Mouse (Mus musculus) MEL (cell line): ENCODE measurements at regions not wholly inside any gene's neighbourhood (a gene's known extent, or its start where the extent isn't known, plus 50 kb on each side); places are given as distances from the start of the nearest gene placed in this dataset.

Source experiments
- DNase-seq: peaks from one replicate; pipeline ENCODE4 v3.0.0; 2011; ENCODE audit warnings: low read depth, low spot score
- H3K27ac ChIP-seq: 2 replicates; pipeline ENCODE4 v1.5.1; 2012; ENCODE audit warnings: low read depth, mild to moderate bottlenecking, control low read depth, low read length, moderate library complexity; ENCODE audit not compliant: control insufficient read depth
- H3K27me3 ChIP-seq, 2 experiments: fragments of 150-350 bp in 1 of 2; sonication (generic) in 1 of 2; 2 replicates each; pipeline ENCODE4 v1.6.1; 2012; ENCODE audit warnings: low read length in 2 of 2, mild to moderate bottlenecking in 2 of 2, improper control_type of control experiment in 1 of 2, moderate library complexity in 1 of 2; ENCODE audit not compliant: insufficient read depth in 2 of 2, control insufficient read depth in 1 of 2
- H3K36me3 ChIP-seq, 2 experiments: 2 replicates each; pipeline ENCODE4 v1.6.1; 2012 to 2014; ENCODE audit warnings: low read length in 2 of 2, improper control_type of control experiment in 1 of 2, inconsistent platforms in 1 of 2, mild to moderate bottlenecking in 1 of 2; ENCODE audit not compliant: insufficient read depth in 2 of 2, control insufficient read depth in 1 of 2
- H3K4me1 ChIP-seq, 2 experiments: fragments of 150-350 bp in 1 of 2; sonication (generic) in 1 of 2; 2 replicates each; pipeline ENCODE4 v1.6.1; 2012; ENCODE audit warnings: low read length in 2 of 2, improper control_type of control experiment in 1 of 2, mild to moderate bottlenecking in 1 of 2; ENCODE audit not compliant: insufficient read depth in 2 of 2, control insufficient read depth in 1 of 2
- H3K4me3 ChIP-seq, 2 experiments: fragments of 150-350 bp in 1 of 2; sonication (generic) in 1 of 2; 2 replicates each; pipeline ENCODE4 v1.5.1; 2012; ENCODE audit warnings: low read depth in 2 of 2, low read length in 2 of 2, mild to moderate bottlenecking in 2 of 2, moderate library complexity in 2 of 2, control low read depth in 1 of 2, improper control_type of control experiment in 1 of 2; ENCODE audit not compliant: control insufficient read depth in 1 of 2, insufficient read depth in 1 of 2
- H3K79me2 ChIP-seq: 2 replicates; pipeline ENCODE4 v1.6.1; 2012; ENCODE audit warnings: mild to moderate bottlenecking, low read length, moderate library complexity; ENCODE audit not compliant: control insufficient read depth, poor library complexity, insufficient read depth
- H3K9ac ChIP-seq: 2 replicates; pipeline ENCODE4 v1.6.1; 2012; ENCODE audit warnings: low read depth, mild to moderate bottlenecking, control low read depth, low read length, moderate library complexity; ENCODE audit not compliant: control insufficient read depth, poor library complexity, severe bottlenecking
- H3K9me3 ChIP-seq: fragments of 150-350 bp; sonication (generic); replicated peaks from 2 replicates; pipeline ENCODE4 v1.6.1; 2012; ENCODE audit warnings: mild to moderate bottlenecking, low read length, improper control_type of control experiment, moderate library complexity; ENCODE audit not compliant: insufficient read depth
- BHLHE40 ChIP-seq: IDR thresholded peaks from 2 replicates; pipeline ENCODE4 v1.6.1; 2012; ENCODE audit warnings: low read depth, mild to moderate bottlenecking, inconsistent platforms, low read length, improper control_type of control experiment, borderline replicate concordance
- ELF1 ChIP-seq: IDR thresholded peaks from 2 replicates; pipeline ENCODE4 v1.6.1; 2014; ENCODE audit warnings: low read depth, mild to moderate bottlenecking, inconsistent platforms, low read length, improper control_type of control experiment, moderate library complexity
- ETS1 ChIP-seq: IDR thresholded peaks from 2 replicates; pipeline ENCODE4 v1.6.1; 2012; ENCODE audit warnings: low read depth, mild to moderate bottlenecking, inconsistent platforms, low read length, improper control_type of control experiment, moderate library complexity
- GABPA ChIP-seq: IDR thresholded peaks from 2 replicates; pipeline ENCODE4 v1.6.1; 2012; ENCODE audit warnings: low read depth, mild to moderate bottlenecking, inconsistent platforms, low read length, improper control_type of control experiment, moderate library complexity
- GATA1 ChIP-seq: IDR thresholded peaks from 2 replicates; pipeline ENCODE4 v1.6.1; 2011; ENCODE audit warnings: low read depth, low read length, improper control_type of control experiment
- JUND ChIP-seq: IDR thresholded peaks from 2 replicates; pipeline ENCODE4 v1.6.1; 2011; ENCODE audit warnings: low read depth, mild to moderate bottlenecking, improper control_type of control experiment, low read length
- MEF2A ChIP-seq: IDR thresholded peaks from 2 replicates; pipeline ENCODE4 v1.6.1; 2014; ENCODE audit warnings: low read depth, mild to moderate bottlenecking, inconsistent platforms, low read length, improper control_type of control experiment; ENCODE audit not compliant: poor library complexity, insufficient replicate concordance, severe bottlenecking; ENCODE audit errors: extremely low read depth
- MXI1 ChIP-seq: IDR thresholded peaks from 2 replicates; pipeline ENCODE4 v1.6.1; 2011; ENCODE audit warnings: mild to moderate bottlenecking, low read depth, low read length, improper control_type of control experiment
- NELFE ChIP-seq: IDR thresholded peaks from 2 replicates; pipeline ENCODE4 v1.6.1; 2011; ENCODE audit warnings: low read depth, low read length, improper control_type of control experiment
- NRF1 ChIP-seq: IDR thresholded peaks from 2 replicates; pipeline ENCODE4 v1.6.1; 2014; ENCODE audit warnings: low read depth, mild to moderate bottlenecking, inconsistent platforms, low read length, improper control_type of control experiment, moderate library complexity; ENCODE audit not compliant: poor library complexity, insufficient read depth, severe bottlenecking
- RAD21 ChIP-seq: IDR thresholded peaks from 2 replicates; pipeline ENCODE4 v1.6.1; 2011; ENCODE audit warnings: mild to moderate bottlenecking, low read depth, low read length, improper control_type of control experiment
- RCOR1 ChIP-seq: IDR thresholded peaks from 2 replicates; pipeline ENCODE4 v1.6.1; 2012; ENCODE audit warnings: low read depth, mild to moderate bottlenecking, inconsistent platforms, low read length, improper control_type of control experiment
- SIN3A ChIP-seq: IDR thresholded peaks from 2 replicates; pipeline ENCODE4 v1.6.1; 2012; ENCODE audit warnings: low read length, improper control_type of control experiment, inconsistent platforms
- SMC3 ChIP-seq: IDR thresholded peaks from 2 replicates; pipeline ENCODE4 v1.6.1; 2011; ENCODE audit warnings: low read depth, low read length, improper control_type of control experiment
- TAL1 ChIP-seq: IDR thresholded peaks from 2 replicates; pipeline ENCODE4 v1.6.1; 2012; ENCODE audit warnings: mild to moderate bottlenecking, inconsistent platforms, low read length, moderate library complexity, mixed read lengths
- TBP ChIP-seq: IDR thresholded peaks from 2 replicates; pipeline ENCODE4 v1.8.0; 2011; ENCODE audit warnings: low read depth, low read length, improper control_type of control experiment
- UBTF ChIP-seq: IDR thresholded peaks from 2 replicates; pipeline ENCODE4 v1.6.1; 2012; ENCODE audit warnings: low read depth, mild to moderate bottlenecking, inconsistent platforms, low read length, improper control_type of control experiment, moderate library complexity, borderline replicate concordance; ENCODE audit not compliant: insufficient read depth
- ZMIZ1 ChIP-seq: IDR thresholded peaks from 2 replicates; pipeline ENCODE4 v1.6.1; 2012; ENCODE audit warnings: low read depth, mild to moderate bottlenecking, inconsistent platforms, low read length, improper control_type of control experiment, moderate library complexity

DNA sequence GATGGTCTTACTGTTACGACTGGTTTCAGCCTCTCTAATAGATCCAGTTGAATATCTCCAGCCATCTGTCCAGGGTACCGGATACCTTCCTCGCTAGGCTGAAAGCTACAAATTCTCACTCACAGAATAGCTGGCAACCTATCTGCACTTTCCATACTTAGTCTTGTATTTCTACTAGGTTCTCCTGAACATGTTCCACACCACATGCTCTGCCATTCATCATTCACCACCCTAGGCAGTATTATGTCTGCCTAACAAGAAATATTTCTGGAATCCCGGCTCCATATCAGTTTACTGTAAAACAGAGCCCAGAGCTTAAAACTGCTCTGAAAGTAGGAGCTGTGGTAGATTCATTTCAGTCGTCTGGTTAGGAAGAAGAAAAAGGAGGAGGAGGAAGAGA, 1224.5 kb upstream of the Lrrc6 start:
- Histone ChIP-seq H3K36me3 (no peaks in the 10 kb centered on the region), H3K79me2 (no peaks in the 10 kb centered on the region), H3K27me3 (no peaks in the 10 kb centered on the region), H3K4me1 (no peaks in the 10 kb centered on the region), H3K9me3 (no peaks in the 10 kb centered on the region), H3K4me3 (no peak overlapping the region), H3K9ac (no peak overlapping the region), H3K27ac (no peak overlapping the region)
- no peak for TF ChIP-seq RCOR1
- TF ChIP-seq ZMIZ1: no peak
- no peak for DNase-seq

GRCm38 (mm10) chr15:67714203-67714602, 1213.5 kb upstream of the Lrrc6 start:
- no peak overlapping the region for H3K4me3 ChIP-seq
- H3K4me1 ChIP-seq: no peaks in the 10 kb centered on the region
- no peaks in the 10 kb centered on the region; a peak in 1 of 4 replicates for H3K27me3 ChIP-seq
- no peak overlapping the region for H3K9ac ChIP-seq
- DNase-seq: no peak
- H3K36me3 ChIP-seq: no peaks in the 10 kb centered on the region
- H3K27ac ChIP-seq: no peak overlapping the region
- no peaks in the 10 kb centered on the region for H3K79me2 ChIP-seq
- no peaks in the 10 kb centered on the region for H3K9me3 ChIP-seq
- TF ChIP-seq ZMIZ1 (no peak), TBP (no peak), NRF1 (no peak)

DNA sequence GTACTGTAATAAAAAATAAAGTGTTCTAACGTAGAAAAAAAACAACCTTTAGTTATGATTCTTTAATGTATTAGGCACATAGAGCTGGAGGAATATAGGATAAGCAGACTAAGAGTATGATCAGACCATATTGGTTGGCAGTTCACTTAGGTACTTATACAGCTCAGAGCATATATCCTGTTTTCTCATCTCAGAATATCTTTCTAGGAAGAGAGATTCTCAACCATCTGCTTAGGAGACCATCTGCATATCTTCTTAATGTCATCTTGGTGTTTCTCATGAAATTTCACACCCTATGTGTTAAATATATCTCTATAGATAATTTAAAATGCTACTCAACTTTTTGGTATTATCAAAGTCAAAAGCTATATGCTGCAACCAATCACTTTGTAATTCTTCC, 1185.4 kb upstream of the Lrrc6 start:
- H3K9ac ChIP-seq: no peak overlapping the region
- H3K4me3 ChIP-seq: no peak overlapping the region
- DNase-seq: no peak
- H3K27me3 ChIP-seq: no peaks in the 10 kb centered on the region
- H3K27ac ChIP-seq: no peak overlapping the region
- TF ChIP-seq GATA1: no peak
- no peak for TF ChIP-seq GABPA
- TF ChIP-seq NELFE: no peak
- no peak for TF ChIP-seq JUND
- no peak for TF ChIP-seq SMC3
- TF ChIP-seq RAD21: no peak
- TF ChIP-seq, all 39 proteins: peak for 0
- Histone ChIP-seq H3K9me3 (no peaks in the 10 kb centered on the region), H3K4me1 (no peaks in the 10 kb centered on the region), H3K79me2 (no peaks in the 10 kb centered on the region), H3K36me3 (no peaks in the 10 kb centered on the region)

GRCm38 (mm10) chr15:67673276-67673675, 1172.6 kb upstream of the Lrrc6 start:
- H3K27me3 ChIP-seq: no peaks in the 10 kb centered on the region
- no peaks in the 10 kb centered on the region for H3K36me3 ChIP-seq
- no peak overlapping the region for H3K27ac ChIP-seq
- H3K79me2 ChIP-seq: no peaks in the 10 kb centered on the region
- no peak overlapping the region for H3K4me3 ChIP-seq
- DNase-seq: no peak
- H3K9me3 ChIP-seq: no peaks in the 10 kb centered on the region
- H3K9ac ChIP-seq: no peak overlapping the region
- no peak for TF ChIP-seq TAL1
- TF ChIP-seq UBTF: no peak
- no peak for TF ChIP-seq MEF2A
- no peak for TF ChIP-seq NELFE
- no peak for TF ChIP-seq BHLHE40
- no peak for TF ChIP-seq MXI1
- no peak for TF ChIP-seq ETS1
- TF ChIP-seq ELF1: no peak
- no peak for TF ChIP-seq SIN3A
- no peaks in the 10 kb centered on the region for H3K4me1 ChIP-seq
